Mouse (Mus musculus) liver, embryonic 12.5 days (tissue): ENCODE data around the gene Abhd12. TPM values are rescaled to one million over a fixed set of nuclear protein-coding genes. Genes with fewer than 3 reads are reported as not detected.
"Not testable (repeated sequence)": the region's sequence is repeated elsewhere in the genome, so short reads cannot be mapped to it uniquely, and the experiment has no call there.

Experiments used
- ATAC-seq: fragments of 200-750 bp; cut with Nextera tagmentation; 2 replicates; pipeline ENCODE4 v1.8.0; 2017; ENCODE audit warnings: moderate number of reproducible peaks, mild to moderate bottlenecking, moderate library complexity
- H3K27ac ChIP-seq: fragments of 300-500 bp; sonication (generic); 2 replicates; pipeline ENCODE4 v1.5.1; 2016; ENCODE audit warnings: mild to moderate bottlenecking
- H3K27me3 ChIP-seq: fragments of 300-500 bp; sonication (generic); replicated peaks from 2 replicates; pipeline ENCODE4 v1.6.1; 2016; ENCODE audit warnings: mild to moderate bottlenecking, moderate library complexity
- H3K36me3 ChIP-seq: fragments of 300-500 bp; sonication (generic); 2 replicates; pipeline ENCODE4 v1.6.1; 2016; ENCODE audit warnings: mild to moderate bottlenecking, moderate library complexity
- H3K4me1 ChIP-seq: fragments of 300-500 bp; sonication (generic); 2 replicates; pipeline ENCODE4 v1.6.1; 2016
- H3K4me2 ChIP-seq: fragments of 300-500 bp; sonication (generic); 2 replicates; pipeline ENCODE4 v1.6.1; 2016; ENCODE audit warnings: mild to moderate bottlenecking, moderate library complexity
- H3K4me3 ChIP-seq: fragments of 300-500 bp; sonication (generic); 2 replicates; pipeline ENCODE4 v1.5.1; 2016; ENCODE audit warnings: mild to moderate bottlenecking, moderate library complexity
- H3K9ac ChIP-seq: fragments of 300-500 bp; sonication (generic); 2 replicates; pipeline ENCODE4 v1.6.1; 2016; ENCODE audit warnings: mild to moderate bottlenecking, moderate library complexity
- H3K9me3 ChIP-seq: fragments of 300-500 bp; sonication (generic); replicated peaks from 2 replicates; pipeline ENCODE4 v1.6.1; 2016; ENCODE audit warnings: mild to moderate bottlenecking, moderate library complexity
- WGBS: fragments of 180-500 bp; shearing (Covaris S2); methylation state at CpG from one replicate; pipeline ENCODE4 v1.1.7; 2016; ENCODE audit not compliant: insufficient replicate concordance; 5-methylcytosine and 5-hydroxymethylcytosine counted together
- polyA plus RNA-seq: library from polyadenylated mRNA; unstranded; fragments of >200 nt; fragmentation: Nextera tagmentation; extraction: Ambion mirVana; gene quantifications from 2 replicates; pipeline ENCODE4 v1.2.1, GENCODE M21; 2016

Gene Abhd12
- polyA plus RNA-seq, 1 experiment from 2014 or later, result 25.3 TPM

DNA sequence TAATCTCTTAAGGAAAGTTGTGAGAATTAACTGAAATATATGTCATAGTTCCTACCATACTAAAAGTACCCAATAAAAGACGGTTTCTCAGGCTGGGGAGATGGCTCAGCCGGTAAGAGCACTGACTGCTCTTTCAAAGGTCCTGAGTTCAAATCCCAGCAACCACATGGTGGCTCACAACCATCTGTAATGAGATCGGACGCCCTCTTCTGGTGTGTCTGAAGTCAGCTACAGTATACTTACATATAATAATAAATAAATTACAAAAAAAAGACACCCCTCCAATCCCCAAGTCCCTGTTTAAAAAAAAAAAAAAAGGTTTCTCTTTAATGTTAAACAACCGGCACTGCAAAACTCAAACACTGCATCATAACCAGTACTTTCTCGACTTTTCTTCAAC, 4.3 kb upstream of the Abhd12 start:
- H3K4me3 ChIP-seq, result peak overlapping the region; percentile 78
- H3K27ac ChIP-seq, result not testable (repeated sequence)
- WGBS, result 39% methylated on average over 6 of the region's 6 CpGs

GRCm38 (mm10) chr2:150904936-150905450, 452 bp upstream of the Abhd12 start, which contains the start of gene Gins1:
TSS of gene Gins1 (plus strand) at chr2:150905400.
- 30% methylated on average over 9 of the region's 9 CpGs for WGBS
- peak within 1 kb of the TSS; percentile 98 for H3K4me2 ChIP-seq
- H3K36me3 ChIP-seq, result 0 out of 2 replicates have a peak, but pooled peaks cover 4% of the 10 kb centered on the region
- H3K27me3 ChIP-seq, result peaks cover 5% of the 10 kb centered on the region; the same call in 1 of the 2 replicates
- no peaks in the 10 kb centered on the region for H3K9me3 ChIP-seq
- peak within 1 kb of the TSS; percentile 88 for H3K27ac ChIP-seq
- peaks cover 34% of the 10 kb centered on the region for H3K4me1 ChIP-seq
- H3K4me3 ChIP-seq, result peak within 1 kb of the TSS; percentile 87
- peak within 1 kb of the TSS; percentile 85 for H3K9ac ChIP-seq
- ATAC-seq, result peak; percentile 74

More for the DNA sequence above, 4.3 kb upstream of the Abhd12 start:
- Histone ChIP-seq H3K4me1 (peaks cover 40% of the 10 kb centered on the region), H3K4me2 (peak overlapping the region; percentile 83), H3K9ac (peak overlapping the region; percentile 78)
- H3K36me3 ChIP-seq, ATAC-seq, H3K9me3 ChIP-seq, H3K27me3 ChIP-seq: not testable (repeated sequence)

DNA sequence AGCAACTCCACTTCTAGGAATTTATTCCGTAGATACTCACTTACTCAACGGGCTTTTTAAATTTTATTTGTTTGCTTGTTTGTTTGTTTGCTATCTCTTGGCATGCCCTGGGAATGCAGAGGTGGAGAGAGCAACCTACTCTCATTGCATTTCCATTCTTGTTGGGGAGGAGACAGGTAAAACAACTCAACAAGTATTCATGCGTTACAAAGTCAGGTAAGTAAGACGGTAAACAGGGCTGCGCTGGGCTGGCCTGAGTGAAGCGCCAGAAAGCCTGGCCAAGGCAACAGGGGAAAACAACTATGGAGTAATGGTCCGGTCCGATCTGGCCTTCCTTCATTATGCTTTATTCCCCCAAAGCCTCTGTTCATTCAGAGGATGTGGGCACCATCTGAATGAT, 2.2 kb downstream of the Abhd12 start:
- peaks cover 5% of the 10 kb centered on the region; the same call in 1 of the 2 replicates for H3K27me3 ChIP-seq
- H3K27ac ChIP-seq, result no peak overlapping the region
- 83% methylated on average over 8 of the region's 8 CpGs for WGBS
- H3K9me3 ChIP-seq, result no peaks in the 10 kb centered on the region
- H3K4me3 ChIP-seq, result no peak overlapping the region
- H3K9ac ChIP-seq, result no peak overlapping the region
- H3K4me1 ChIP-seq, result peaks cover 23% of the 10 kb centered on the region
- ATAC-seq, result no peak
- H3K36me3 ChIP-seq, result 0 out of 2 replicates have a peak, but pooled peaks cover 4% of the 10 kb centered on the region
- H3K4me2 ChIP-seq, result no peak overlapping the region

GRCm38 (mm10) chr2:150900341-150900740, 4.2 kb downstream of the Abhd12 start:
- peaks cover 19% of the 10 kb centered on the region for H3K4me1 ChIP-seq
- H3K4me3 ChIP-seq, result no peak overlapping the region
- H3K36me3 ChIP-seq, result 0 out of 2 replicates have a peak, but pooled peaks cover 4% of the 10 kb centered on the region
- WGBS, result 86% methylated on average over 6 of the region's 6 CpGs
- H3K9ac ChIP-seq, result no peak overlapping the region
- H3K27me3 ChIP-seq, result no peaks in the 10 kb centered on the region
- no peak for ATAC-seq
- no peak overlapping the region for H3K27ac ChIP-seq
- no peak overlapping the region for H3K4me2 ChIP-seq
- H3K9me3 ChIP-seq, result no peaks in the 10 kb centered on the region

DNA sequence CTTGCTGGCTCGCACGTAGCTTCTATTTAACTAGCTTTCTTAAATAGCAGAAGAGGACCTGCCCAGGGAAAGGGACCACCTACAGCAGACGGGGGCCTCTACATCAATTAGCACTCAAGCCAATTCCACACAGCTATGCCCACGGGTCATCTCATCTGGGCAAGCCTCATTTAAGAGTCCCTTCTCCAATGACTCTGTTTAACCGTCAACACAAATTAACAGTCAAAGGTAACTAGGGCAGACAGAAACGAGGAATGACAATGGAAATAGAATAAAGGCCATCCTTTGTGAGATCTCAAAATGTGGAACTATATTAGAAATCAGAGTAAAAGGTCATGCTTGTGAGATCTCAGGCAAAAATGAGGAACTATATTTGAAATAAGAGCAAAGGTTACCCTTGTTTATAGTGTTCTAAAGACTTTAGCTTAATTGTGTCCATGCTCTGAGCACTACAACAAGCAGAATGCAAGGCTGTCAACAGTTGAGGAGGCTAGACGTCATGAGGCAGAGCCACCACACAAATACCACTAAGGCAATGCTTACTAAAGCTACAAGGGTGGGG, 8.8 kb downstream of the Abhd12 start:
- no peaks in the 10 kb centered on the region for H3K9me3 ChIP-seq
- no peak overlapping the region for H3K4me2 ChIP-seq
- H3K36me3 ChIP-seq, result 0 out of 2 replicates have a peak, but pooled peaks cover 4% of the 10 kb centered on the region
- no peak overlapping the region for H3K4me3 ChIP-seq
- H3K9ac ChIP-seq, result no peak overlapping the region
- H3K4me1 ChIP-seq, result no peaks in the 10 kb centered on the region
- 73% methylated on average over 7 of the region's 7 CpGs for WGBS
- ATAC-seq, result no peak
- no peak overlapping the region for H3K27ac ChIP-seq
- H3K27me3 ChIP-seq, result no peaks in the 10 kb centered on the region

DNA sequence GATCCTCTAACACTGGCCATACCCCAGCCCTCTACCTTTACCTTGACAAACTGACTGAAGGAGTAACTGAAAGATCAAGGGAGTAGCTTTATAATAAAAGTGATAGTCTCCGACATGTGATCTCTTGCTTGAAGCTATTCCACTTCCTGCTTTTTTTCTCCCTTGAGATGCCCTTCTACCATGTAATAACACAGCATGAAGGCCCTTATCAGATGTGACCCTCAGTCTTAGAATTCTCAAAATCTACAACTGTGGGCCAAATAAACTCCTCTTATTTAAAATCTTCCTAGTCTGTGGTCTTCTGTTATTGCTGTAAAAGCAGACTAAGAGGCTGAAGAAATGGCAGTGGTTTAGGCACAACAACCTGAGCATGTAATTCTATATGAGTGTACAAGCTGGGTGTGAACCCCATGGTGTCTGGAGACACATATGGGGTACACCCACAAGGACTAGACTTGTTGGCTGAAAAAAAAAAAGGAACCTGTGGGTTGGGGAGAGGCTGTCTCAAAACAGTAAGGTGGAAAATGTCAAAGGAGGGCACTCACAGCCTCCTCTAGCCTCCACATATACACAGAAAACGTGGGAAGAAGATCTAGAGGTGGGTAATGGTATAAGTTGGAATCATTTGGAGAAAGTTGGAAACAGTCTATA, 9.8 kb downstream of the Abhd12 start:
- no peaks in the 10 kb centered on the region for H3K4me1 ChIP-seq
- H3K9me3 ChIP-seq, result no peaks in the 10 kb centered on the region
- no peak overlapping the region for H3K4me3 ChIP-seq
- no peaks in the 10 kb centered on the region for H3K36me3 ChIP-seq
- H3K27me3 ChIP-seq, result no peaks in the 10 kb centered on the region
- H3K9ac ChIP-seq, result no peak overlapping the region
- H3K4me2 ChIP-seq, result no peak overlapping the region
- no peak for ATAC-seq
- no peak overlapping the region for H3K27ac ChIP-seq
- whole genome bisulfite sequencing, result 56% methylated on average over 2 of the region's 2 CpGs

DNA sequence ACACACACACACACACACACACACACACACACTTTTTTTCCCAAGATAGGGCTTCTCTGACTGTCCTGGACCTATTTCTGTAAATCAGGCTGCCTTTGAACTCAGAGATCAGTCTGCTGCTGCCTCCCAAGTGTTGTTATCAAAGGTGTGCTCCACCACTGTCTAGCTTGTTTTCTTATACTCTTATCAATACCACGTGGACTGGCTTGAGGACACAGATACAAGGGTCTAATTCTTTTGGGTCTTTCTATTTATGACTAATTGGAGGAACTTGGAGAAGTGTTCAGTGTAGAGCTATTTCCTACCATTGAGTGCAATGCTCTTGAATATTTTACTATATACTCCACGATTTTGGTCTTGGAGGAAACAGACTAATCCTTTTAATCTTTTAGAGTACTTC, 17.2 kb downstream of the Abhd12 start:
- H3K4me3 ChIP-seq, result no peak overlapping the region
- H3K4me2 ChIP-seq, result no peak overlapping the region
- WGBS, result 47% methylated on average over 2 of the region's 2 CpGs
- H3K27ac ChIP-seq, result no peak overlapping the region
- peak; percentile 38; the same call in 1 of the 2 replicates for ATAC-seq
- H3K9me3 ChIP-seq, result no peaks in the 10 kb centered on the region
- peaks cover 22% of the 10 kb centered on the region for H3K4me1 ChIP-seq
- H3K36me3 ChIP-seq, result no peaks in the 10 kb centered on the region
- H3K27me3 ChIP-seq, result no peaks in the 10 kb centered on the region
- H3K9ac ChIP-seq, result no peak overlapping the region

GRCm38 (mm10) chr2:150886315-150886714, 18.2 kb downstream of the Abhd12 start:
- Histone ChIP-seq H3K9ac (no peak overlapping the region), H3K27me3 (no peaks in the 10 kb centered on the region), H3K9me3 (no peaks in the 10 kb centered on the region), H3K36me3 (no peaks in the 10 kb centered on the region), H3K27ac (no peak overlapping the region), H3K4me1 (peaks cover 22% of the 10 kb centered on the region), H3K4me2 (no peak overlapping the region), H3K4me3 (no peak overlapping the region)
- no peak for ATAC-seq

GRCm38 (mm10) chr2:150885814-150886213, 18.7 kb downstream of the Abhd12 start:
- Histone ChIP-seq H3K27ac (no peak overlapping the region), H3K4me1 (peaks cover 22% of the 10 kb centered on the region), H3K9ac (no peak overlapping the region), H3K27me3 (no peaks in the 10 kb centered on the region), H3K9me3 (no peaks in the 10 kb centered on the region), H3K36me3 (no peaks in the 10 kb centered on the region), H3K4me3 (no peak overlapping the region), H3K4me2 (no peak overlapping the region)
- no peak for ATAC-seq
- WGBS, result 53% methylated on average over 1 of the region's 1 CpGs

DNA sequence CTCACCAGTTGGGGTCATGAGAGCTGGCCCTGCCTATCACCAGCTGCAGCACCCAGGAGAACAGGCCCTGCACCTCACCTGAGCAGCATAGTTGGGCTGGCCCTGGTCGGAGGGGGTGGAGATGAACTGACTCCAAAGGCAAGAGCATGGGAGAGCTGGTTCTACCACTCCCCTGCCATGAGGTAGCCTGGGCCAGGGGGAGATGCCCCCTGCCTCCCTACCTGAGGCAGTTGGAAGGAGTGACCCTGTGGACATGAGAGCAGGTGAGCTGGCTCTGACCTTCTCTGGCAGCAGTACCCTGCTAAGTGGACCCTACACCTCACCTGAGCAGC, 19.8 kb downstream of the Abhd12 start:
- Histone ChIP-seq H3K4me3 (no peak overlapping the region), H3K4me1 (peaks cover 22% of the 10 kb centered on the region), H3K27me3 (no peaks in the 10 kb centered on the region), H3K4me2 (no peak overlapping the region), H3K9ac (no peak overlapping the region), H3K36me3 (no peaks in the 10 kb centered on the region), H3K27ac (no peak overlapping the region), H3K9me3 (no peaks in the 10 kb centered on the region)
- WGBS, result 65% methylated on average over 1 of the region's 1 CpGs
- ATAC-seq, result peak; percentile 37; the same call in 1 of the 2 replicates

DNA sequence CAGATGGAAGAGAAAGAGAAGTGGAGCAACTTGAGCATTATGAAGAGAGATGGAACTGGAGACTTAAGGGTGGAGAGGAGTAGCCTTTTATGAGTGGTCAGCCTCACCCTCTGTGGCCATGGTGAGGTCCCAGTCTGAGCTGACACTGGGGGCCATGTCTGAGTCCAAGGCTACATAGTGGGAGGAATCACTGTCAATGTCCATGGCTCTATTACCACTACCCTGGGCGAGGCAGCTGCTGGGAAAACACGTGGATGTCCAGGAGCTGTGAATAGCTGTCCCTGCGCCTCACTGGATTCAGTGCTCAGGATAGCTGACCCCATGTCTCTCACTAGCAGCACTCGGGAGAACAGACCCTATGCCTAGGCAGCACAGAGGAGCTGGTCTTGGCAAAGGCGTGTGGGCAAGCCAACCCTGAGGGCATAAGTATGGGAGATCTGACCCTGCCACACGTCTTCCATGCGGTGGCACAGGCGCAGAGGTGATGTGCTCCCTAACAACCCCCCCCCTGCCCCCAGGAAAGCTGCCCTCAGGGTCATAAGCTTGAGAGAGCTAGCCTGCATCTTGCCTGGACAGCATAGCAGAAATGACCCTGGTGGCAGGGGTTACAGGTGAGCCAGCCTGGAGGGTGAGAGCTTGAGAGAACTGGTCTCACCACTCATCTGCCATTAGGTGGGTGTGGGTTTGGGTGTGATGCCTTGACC, 20.3 kb downstream of the Abhd12 start:
- H3K4me1 ChIP-seq, result peaks cover 22% of the 10 kb centered on the region
- 85% methylated on average over 8 of the region's 8 CpGs for WGBS
- no peaks in the 10 kb centered on the region for H3K36me3 ChIP-seq
- H3K9me3 ChIP-seq, result no peaks in the 10 kb centered on the region
- no peak overlapping the region for H3K27ac ChIP-seq
- H3K4me2 ChIP-seq, result no peak overlapping the region
- ATAC-seq, result peak; percentile 14; the same call in 1 of the 2 replicates
- no peak overlapping the region for H3K4me3 ChIP-seq
- H3K27me3 ChIP-seq, result no peaks in the 10 kb centered on the region
- H3K9ac ChIP-seq, result no peak overlapping the region

- Histone ChIP-seq H3K27ac (no peak overlapping the region), H3K4me3 (no peak overlapping the region), H3K27me3 (no peaks in the 10 kb centered on the region), H3K36me3 (no peaks in the 10 kb centered on the region), H3K4me1 (peaks cover 11% of the 10 kb centered on the region), H3K9ac (no peak overlapping the region), H3K4me2 (no peak overlapping the region), H3K9me3 (no peaks in the 10 kb centered on the region)
- 74% methylated on average over 4 of the region's 4 CpGs for WGBS
- ATAC-seq, result no peak
Observed at GRCm38 (mm10) chr2:150877561-150877960, 27.0 kb downstream of the Abhd12 start.
